ENCODE assay signal across 17 mouse cellular contexts in the genomic region with DNA sequence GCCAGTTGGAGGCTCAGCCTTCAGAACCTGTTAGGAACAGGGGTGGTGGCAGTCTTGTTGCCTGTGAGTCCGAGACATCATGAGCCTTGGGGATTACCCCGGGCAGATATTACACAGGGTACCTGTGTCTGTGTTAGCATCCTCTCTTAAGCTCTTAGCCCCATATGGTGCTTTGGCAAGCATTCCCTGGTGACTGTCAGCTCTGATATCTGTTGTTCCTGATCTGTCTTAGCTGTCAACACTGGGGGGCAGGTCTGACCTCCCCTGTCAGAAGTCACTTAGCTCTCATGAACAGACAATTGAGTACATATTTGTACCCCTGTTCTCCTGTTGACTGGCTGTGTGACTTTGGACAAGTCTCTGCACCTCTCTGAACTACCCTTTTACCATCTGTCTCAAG. TPM values are rescaled to one million over a fixed set of nuclear protein-coding genes. Genes with fewer than 3 reads are reported as not detected.
DNase-seq lines count a peak whose midpoint lies in the region; ATAC-seq lines count a peak whose summit lies in the region.
"Had no signal": no experiment of that assay in that cellular context is flagged by ENCODE, and none has a peak within 500 bp of the region (broad histone marks: within the 10 kb centered on the region; RNA-seq: fewer than 3 reads in every experiment).

No protein-coding gene starts in this region.

- WGBS in hindbrain, embryonic 13.5 days = 92% methylated on average over 2 of the region's 2 CpGs
- WGBS in hindbrain, embryonic 10.5 days = 84% methylated on average over 2 of the region's 2 CpGs
- 82% methylated on average over 2 of the region's 2 CpGs for WGBS in limb, embryonic 13.5 days
- 86% methylated on average over 2 of the region's 2 CpGs for WGBS in limb, embryonic 10.5 days

- peaks cover 58% of the 10 kb centered on the region for H3K36me3 ChIP-seq in hindbrain, embryonic 13.5 days
- peaks cover 54% of the 10 kb centered on the region for H3K36me3 ChIP-seq in hindbrain, embryonic 10.5 days
- H3K36me3 ChIP-seq in limb, embryonic 13.5 days = peaks cover 48% of the 10 kb centered on the region
- peaks cover 40% of the 10 kb centered on the region for H3K36me3 ChIP-seq in limb, embryonic 10.5 days

- ATAC-seq in hindbrain, embryonic 13.5 days (ENCODE audit: low FRiP score) = no peak
- ATAC-seq in limb, embryonic 13.5 days (ENCODE audit: low FRiP score, low read depth) = no peak
- ATAC-seq: forebrain, postnatal 0 days; Patski had no signal

- peak; percentile 63 for DNase-seq in cerebellum, adult 9-10 months
- DNase-seq in cerebellum, postnatal 25 days = no peak
- DNase-seq in hindbrain, embryonic 10.5 days (ENCODE audit: low spot score) = no peak
- no peak for DNase-seq in limb, embryonic 10.5 days (ENCODE audit: low spot score)
- DNase-seq in retina, postnatal 1 day = peak; percentile 31
- DNase-seq in retina, embryonic 14.5 days (ENCODE audit: low spot score) = no peak
- DNase-seq: adrenal gland, adult 8-10 months; forebrain, postnatal 0 days; gastrocnemius, postnatal 36 days; liver; lung, postnatal 10 days had no signal

- peak overlapping the region; percentile 95; the same call in 1 of the 2 replicates for H3K9ac ChIP-seq in hindbrain, embryonic 13.5 days
- H3K9ac ChIP-seq in limb, embryonic 13.5 days = peak overlapping the region; percentile 45
- H3K9ac ChIP-seq: forebrain, postnatal 0 days; liver, postnatal 0 days had no signal

- H3K4me3 ChIP-seq in hindbrain, embryonic 13.5 days = no peak overlapping the region
- no peak overlapping the region for H3K4me3 ChIP-seq in hindbrain, embryonic 10.5 days
- no peak overlapping the region for H3K4me3 ChIP-seq in limb, embryonic 13.5 days
- H3K4me3 ChIP-seq in limb, embryonic 10.5 days = no peak overlapping the region

- peak overlapping the region; percentile 30; the same call in 1 of the 2 replicates for H3K27ac ChIP-seq in hindbrain, embryonic 13.5 days
- H3K27ac ChIP-seq in hindbrain, embryonic 10.5 days = no peak overlapping the region
- H3K27ac ChIP-seq in limb, embryonic 13.5 days = no peak overlapping the region
- H3K27ac ChIP-seq in limb, embryonic 10.5 days = no peak overlapping the region

- no peaks in the 10 kb centered on the region for H3K27me3 ChIP-seq in hindbrain, embryonic 13.5 days
- peaks cover 10% of the 10 kb centered on the region; the same call in 1 of the 2 replicates for H3K27me3 ChIP-seq in hindbrain, embryonic 10.5 days (ENCODE audit: insufficient read depth, poor library complexity, severe bottlenecking)
- H3K27me3 ChIP-seq in limb, embryonic 13.5 days = no peaks in the 10 kb centered on the region
- 0 out of 2 replicates have a peak, but pooled peaks cover 7% of the 10 kb centered on the region for H3K27me3 ChIP-seq in limb, embryonic 10.5 days (ENCODE audit: low read depth, poor library complexity, severe bottlenecking)
- H3K27me3 ChIP-seq: Patski had no signal

- H3K9me3 ChIP-seq in hindbrain, embryonic 13.5 days = no peaks in the 10 kb centered on the region
- H3K9me3 ChIP-seq in hindbrain, embryonic 10.5 days = no peaks in the 10 kb centered on the region
- H3K9me3 ChIP-seq in limb, embryonic 13.5 days = no peaks in the 10 kb centered on the region
- no peaks in the 10 kb centered on the region for H3K9me3 ChIP-seq in limb, embryonic 10.5 days (replicated peaks)

- peaks cover 23% of the 10 kb centered on the region for H3K4me1 ChIP-seq in hindbrain, embryonic 13.5 days (replicated peaks)
- peaks cover 20% of the 10 kb centered on the region for H3K4me1 ChIP-seq in hindbrain, embryonic 10.5 days (replicated peaks)
- peaks cover 12% of the 10 kb centered on the region for H3K4me1 ChIP-seq in limb, embryonic 13.5 days
- H3K4me1 ChIP-seq in limb, embryonic 10.5 days = peaks cover 15% of the 10 kb centered on the region; the same call in 1 of the 2 replicates

- no peak overlapping the region for H3K4me2 ChIP-seq in hindbrain, embryonic 13.5 days
- no peak overlapping the region for H3K4me2 ChIP-seq in limb, embryonic 13.5 days (replicated peaks)

RNA-seq across cellular contexts. Expression of a gene that starts 2.0 kb away (rescaled TPM):
- 54.2 and 54.4 TPM in 2 replicates for polyA plus RNA-seq in hindbrain, embryonic 13.5 days (2015; fragmentation: Nextera tagmentation; extraction: Ambion mirVana)
- polyA plus RNA-seq in hindbrain, embryonic 10.5 days (2016; fragmentation: Nextera tagmentation; extraction: Ambion mirVana) = 56.9 and 61.6 TPM in 2 replicates
- 72.7 and 74.5 TPM in 2 replicates for polyA plus RNA-seq in limb, embryonic 13.5 days (2015; fragmentation: Nextera tagmentation; extraction: Ambion mirVana)
- 52.9 and 61.1 TPM in 2 replicates for polyA plus RNA-seq in limb, embryonic 10.5 days (2016; fragmentation: Nextera tagmentation; extraction: Ambion mirVana)

RNA-seq across cellular contexts. Expression of a gene that starts 16.4 kb away (rescaled TPM):
- 0.56 and 1.8 TPM in 2 replicates for polyA plus RNA-seq in hindbrain, embryonic 13.5 days (2015; fragmentation: Nextera tagmentation; extraction: Ambion mirVana)
- polyA plus RNA-seq in hindbrain, embryonic 10.5 days (2016; fragmentation: Nextera tagmentation; extraction: Ambion mirVana) = 0.31 and 0.73 TPM in 2 replicates
- 0.37 and 0.61 TPM in 2 replicates for polyA plus RNA-seq in limb, embryonic 13.5 days (2015; fragmentation: Nextera tagmentation; extraction: Ambion mirVana)
- 0.23 and 0.38 TPM in 2 replicates for polyA plus RNA-seq in limb, embryonic 10.5 days (2016; fragmentation: Nextera tagmentation; extraction: Ambion mirVana)

RNA-seq across cellular contexts. Expression of a gene that starts 16.6 kb away (rescaled TPM):
- 4.5 and 5.1 TPM in 2 replicates for polyA plus RNA-seq in hindbrain, embryonic 13.5 days (2015; fragmentation: Nextera tagmentation; extraction: Ambion mirVana)
- polyA plus RNA-seq in hindbrain, embryonic 10.5 days (2016; fragmentation: Nextera tagmentation; extraction: Ambion mirVana) = 5.7 and 7.2 TPM in 2 replicates
- 5.2 and 6.7 TPM in 2 replicates for polyA plus RNA-seq in limb, embryonic 13.5 days (2015; fragmentation: Nextera tagmentation; extraction: Ambion mirVana)
- 5.3 and 5.6 TPM in 2 replicates for polyA plus RNA-seq in limb, embryonic 10.5 days (2016; fragmentation: Nextera tagmentation; extraction: Ambion mirVana)

RNA-seq across cellular contexts. Expression of a gene that starts 18.2 kb away (rescaled TPM):
- 3.3 and 3.7 TPM in 2 replicates for polyA plus RNA-seq in hindbrain, embryonic 13.5 days (2015; fragmentation: Nextera tagmentation; extraction: Ambion mirVana)
- polyA plus RNA-seq in hindbrain, embryonic 10.5 days (2016; fragmentation: Nextera tagmentation; extraction: Ambion mirVana) = 1.3 and 1.7 TPM in 2 replicates
- polyA plus RNA-seq in limb, embryonic 13.5 days (2015; fragmentation: Nextera tagmentation; extraction: Ambion mirVana) = 0.51 TPM in 1 of 2 replicates, not detected in the other
- 0.14 TPM in 1 of 2 replicates, not detected in the other for polyA plus RNA-seq in limb, embryonic 10.5 days (2016; fragmentation: Nextera tagmentation; extraction: Ambion mirVana)
- polyA plus RNA-seq: large intestine, adult 2 months; liver, postnatal 0 days; Patski; urinary bladder, adult 2 months had no signal

RNA-seq across cellular contexts. Expression of a gene that starts 25.2 kb away (rescaled TPM):
- 1.0 and 1.5 TPM in 2 replicates for polyA plus RNA-seq in hindbrain, embryonic 13.5 days (2015; fragmentation: Nextera tagmentation; extraction: Ambion mirVana)
- polyA plus RNA-seq in hindbrain, embryonic 10.5 days (2016; fragmentation: Nextera tagmentation; extraction: Ambion mirVana) = 1.1 and 1.2 TPM in 2 replicates
- polyA plus RNA-seq in limb, embryonic 13.5 days (2015; fragmentation: Nextera tagmentation; extraction: Ambion mirVana) = 1.3 TPM in 2 replicates
- 0.26 and 1.3 TPM in 2 replicates for polyA plus RNA-seq in limb, embryonic 10.5 days (2016; fragmentation: Nextera tagmentation; extraction: Ambion mirVana)
- polyA plus RNA-seq: large intestine, adult 2 months; liver, postnatal 0 days had no signal

Comparison
In these comparisons a context has a peak if more than half of its experiments do, and no peak if none do; other contexts are left out.
1. DNase-seq: peak in cerebellum, adult 9-10 months (single experiment) and retina, postnatal 1 day (single experiment); none in cerebellum, postnatal 25 days (0 of 2), hindbrain, embryonic 10.5 days (single experiment), limb, embryonic 10.5 days (single experiment) and retina, embryonic 14.5 days (single experiment).